In the genomic region with DNA sequence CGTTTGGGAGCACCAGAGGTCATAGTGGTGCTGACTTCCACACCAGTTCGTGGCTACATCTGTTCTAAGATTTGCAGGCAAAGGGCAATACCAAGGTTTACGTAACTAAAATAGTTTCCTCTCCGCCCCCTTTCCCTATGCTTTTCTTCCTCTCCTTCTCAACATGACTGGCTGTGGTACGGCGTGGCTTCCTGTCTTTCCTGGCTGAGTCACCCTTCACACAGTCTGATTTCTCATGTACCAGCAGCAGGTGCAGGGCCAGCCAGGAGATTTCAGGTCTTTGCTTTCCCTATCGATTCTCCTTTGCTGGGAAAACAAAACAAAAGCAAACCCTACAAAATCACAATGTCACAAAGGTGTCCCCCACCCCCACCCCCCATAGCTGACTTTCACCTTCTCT, we compare ENCODE assay signal across 24 mouse cellular contexts. TPM values are rescaled to one million over a fixed set of nuclear protein-coding genes. Genes with fewer than 3 reads are reported as not detected.
DNase-seq lines count a peak whose midpoint lies in the region; ATAC-seq and TF ChIP-seq lines count a peak whose summit lies in the region.
"Had no signal": no experiment of that assay in that cellular context is flagged by ENCODE, and none has a peak within 500 bp of the region (broad histone marks: within the 10 kb centered on the region; RNA-seq: fewer than 3 reads in every experiment).

No protein-coding gene starts in this region.

- ATAC-seq in liver, embryonic 12.5 days = no peak
- peak; percentile 68 for ATAC-seq in common myeloid progenitor, adult 5-6 weeks (replicated peaks; ENCODE audit: low read depth, poor library complexity, severe bottlenecking)
- ATAC-seq: forebrain, embryonic 15.5 days had no signal

- no peaks in the 10 kb centered on the region for H3K27me3 ChIP-seq in liver, adult 2 months (ENCODE audit: control insufficient read depth, insufficient read depth, low read length)
- peaks cover 75% of the 10 kb centered on the region for H3K27me3 ChIP-seq in liver, embryonic 12.5 days (replicated peaks)

- TF ChIP-seq CTCF in liver, adult 2 months (IDR thresholded peaks at IDR 0.05; ENCODE audit: low read depth, low read length) = no peak

- H3K36me3 ChIP-seq in liver, adult 2 months (ENCODE audit: control insufficient read depth, insufficient read depth, low read length) = no peaks in the 10 kb centered on the region
- H3K36me3 ChIP-seq in liver, embryonic 12.5 days = no peaks in the 10 kb centered on the region
- H3K36me3 ChIP-seq: forebrain, embryonic 15.5 days; G1E; heart, embryonic 13.5 days; limb, embryonic 15.5 days; neural tube, embryonic 15.5 days had no signal

- peak overlapping the region; percentile 40 for H3K27ac ChIP-seq in liver, adult 2 months (replicated peaks; ENCODE audit: insufficient read depth, low read depth, low read length)
- no peak overlapping the region for H3K27ac ChIP-seq in liver, embryonic 12.5 days
- H3K27ac ChIP-seq: forebrain, embryonic 15.5 days; heart, embryonic 13.5 days; hindbrain, embryonic 14.5 days; kidney, postnatal 0 days; limb, embryonic 15.5 days; neural tube, embryonic 15.5 days had no signal

- no peaks in the 10 kb centered on the region for H3K9me3 ChIP-seq in liver, embryonic 12.5 days (replicated peaks)
- H3K9me3 ChIP-seq: forebrain, embryonic 15.5 days; G1E; heart, embryonic 13.5 days; limb, embryonic 15.5 days; neural tube, embryonic 15.5 days had no signal

- WGBS in liver, adult 2 months = 9% methylated on average over 7 of the region's 7 CpGs
- WGBS in liver, embryonic 12.5 days (ENCODE audit: insufficient replicate concordance) = 17% methylated on average over 7 of the region's 7 CpGs

- peaks cover 16% of the 10 kb centered on the region for H3K4me1 ChIP-seq in liver, adult 2 months (ENCODE audit: control insufficient read depth, insufficient read depth, low read length)
- 0 out of 2 replicates have a peak, but pooled peaks cover 7% of the 10 kb centered on the region for H3K4me1 ChIP-seq in liver, embryonic 12.5 days

- H3K4me3 ChIP-seq in liver, adult 2 months (ENCODE audit: insufficient read depth, low read depth, low read length) = no peak overlapping the region
- no peak overlapping the region for H3K4me3 ChIP-seq in liver, embryonic 12.5 days
- H3K4me3 ChIP-seq: forebrain, embryonic 15.5 days; heart, embryonic 13.5 days; limb, embryonic 15.5 days; neural tube, embryonic 15.5 days had no signal

- TF ChIP-seq POLR2A in liver, adult 2 months (IDR thresholded peaks at IDR 0.05; ENCODE audit: extremely low read depth, insufficient read depth, low read length) = no peak

- no peaks in the 10 kb centered on the region for H3K79me2 ChIP-seq in liver, adult 2 months (ENCODE audit: control insufficient read depth, insufficient read depth, low read length)

- H3K4me2 ChIP-seq in liver, embryonic 12.5 days = no peak overlapping the region
- H3K4me2 ChIP-seq: forebrain, embryonic 15.5 days; heart, embryonic 13.5 days; hindbrain, embryonic 14.5 days; limb, embryonic 15.5 days; neural tube, embryonic 15.5 days had no signal

- H3K9ac ChIP-seq in liver, adult 2 months (ENCODE audit: low read depth, low read length) = peak overlapping the region; percentile 18; the same call in 1 of the 2 replicates
- no peak overlapping the region for H3K9ac ChIP-seq in liver, embryonic 12.5 days
- H3K9ac ChIP-seq: forebrain, embryonic 15.5 days; heart, embryonic 13.5 days; hindbrain, embryonic 14.5 days; limb, embryonic 15.5 days; neural tube, embryonic 15.5 days had no signal

- DNase-seq in liver, adult 2 months (ENCODE audit: extremely low read depth, low read depth, low spot score) = peak; percentile 68
- peak; percentile 58 for DNase-seq in 3T3-L1 (ENCODE audit: low read depth, low spot score)
- DNase-seq in 416B (ENCODE audit: low read depth) = peak; percentile 81
- no peak for DNase-seq in thymus, postnatal 10 days (ENCODE audit: low spot score in 2 of 2)
- no peak for DNase-seq in layer of hippocampus, adult 8-10 months (ENCODE audit: low spot score in 2 of 2)
- DNase-seq in layer of hippocampus, adult 18-20 months (ENCODE audit: low spot score in 2 of 2) = no peak
- DNase-seq: adrenal gland, adult 2 months; cerebellum, adult 18-20 months; cerebellum, postnatal 36 days; gastrocnemius, postnatal 10 days; heart, adult 18-20 months; kidney, adult 2 months; lung, postnatal 4 days; thymus, adult 2 months had no signal

RNA-seq across cellular contexts. Expression of gene Gm960, which starts 2.8 kb away (rescaled TPM):
- 0.09 and 0.40 TPM in 2 replicates for total RNA-seq in liver, adult 2 months (2014; rRNA removed)
- 0.34 and 0.61 TPM in 2 replicates for polyA plus RNA-seq in liver, adult 2 months (2012; rRNA removed)
- 0.43 and 1.1 TPM in 2 replicates for polyA plus RNA-seq in liver, embryonic 12.5 days (2016; fragmentation: Nextera tagmentation; extraction: Ambion mirVana)
- total RNA-seq in common myeloid progenitor, adult 5-6 weeks (2017) = not detected in 2 replicates
- total RNA-seq in layer of hippocampus, adult 8-10 months (2022) = 1 to 10 TPM; 1.2 to 2.0 (median 1.8) TPM
- 1 to 10 TPM; 1.1 to 1.6 TPM for total RNA-seq in layer of hippocampus, adult 18-20 months (2021)
- total RNA-seq: heart, adult 18-20 months; heart, postnatal 25 days had no signal
- polyA plus RNA-seq: G1E had no signal

RNA-seq across cellular contexts. Expression of gene Sptbn2, which starts 9.7 kb away (rescaled TPM):
- total RNA-seq in liver, adult 2 months (2014; rRNA removed) = 36.7 and 41.3 TPM in 2 replicates
- 11.7 and 12.9 TPM in 2 replicates for polyA plus RNA-seq in liver, adult 2 months (2012; rRNA removed)
- 0.14 and 0.30 TPM in 2 replicates for polyA plus RNA-seq in liver, embryonic 12.5 days (2016; fragmentation: Nextera tagmentation; extraction: Ambion mirVana)
- total RNA-seq in common myeloid progenitor, adult 5-6 weeks (2017) = under 0.01 and 0.10 TPM in 2 replicates
- 100 to 1,000 TPM; 475 to 555 (median 513) TPM for total RNA-seq in layer of hippocampus, adult 8-10 months (2022)
- total RNA-seq in layer of hippocampus, adult 18-20 months (2021) = 100 to 1,000 TPM; 561 to 574 TPM

RNA-seq across cellular contexts. Expression of gene Rbm4b, which starts 55.1 kb away (rescaled TPM):
- total RNA-seq in liver, adult 2 months (2014; rRNA removed) = 19.9 and 20.3 TPM in 2 replicates
- 6.8 and 7.9 TPM in 2 replicates for polyA plus RNA-seq in liver, adult 2 months (2012; rRNA removed)
- polyA plus RNA-seq in liver, embryonic 12.5 days (2016; fragmentation: Nextera tagmentation; extraction: Ambion mirVana) = 22.7 and 24.0 TPM in 2 replicates
- total RNA-seq in common myeloid progenitor, adult 5-6 weeks (2017) = 14.6 and 15.9 TPM in 2 replicates
- total RNA-seq in layer of hippocampus, adult 8-10 months (2022) = 10 to 100 TPM; 14.6 to 20.0 (median 17.2) TPM
- total RNA-seq in layer of hippocampus, adult 18-20 months (2021) = 10 to 100 TPM; 20.1 to 21.0 TPM

Comparison
In these comparisons a context has a peak if more than half of its experiments do, and no peak if none do; other contexts are left out.
1. DNase-seq: peak in liver, adult 2 months (single experiment), 3T3-L1 (single experiment) and 416B (single experiment); none in thymus, postnatal 10 days (0 of 2), layer of hippocampus, adult 8-10 months (0 of 2) and layer of hippocampus, adult 18-20 months (0 of 2).
2. RNA of gene Sptbn2, which starts 9.7 kb away (total RNA-seq): 561 to 574 TPM in layer of hippocampus, adult 18-20 months, 475 to 555 TPM in layer of hippocampus, adult 8-10 months and 36.7 to 41.3 TPM in liver, adult 2 months; under 0.01 to 0.10 TPM in common myeloid progenitor, adult 5-6 weeks; every median in the first group is over 10 times any median in the second.